Mouse (Mus musculus) 3134 (cell line): Measurements from ENCODE around the gene Dusp5.
"Not testable (repeated sequence)": the region's sequence is repeated elsewhere in the genome, so short reads cannot be mapped to it uniquely, and the experiment has no call there.

Experiments
- DNase-seq: peaks from one replicate; pipeline ENCODE4 v3.0.0-alpha.2; 2011; ENCODE audit warnings: low spot score; ENCODE audit not compliant: insufficient read length; ENCODE audit errors: extremely low read depth

Dusp5 gene

DNA sequence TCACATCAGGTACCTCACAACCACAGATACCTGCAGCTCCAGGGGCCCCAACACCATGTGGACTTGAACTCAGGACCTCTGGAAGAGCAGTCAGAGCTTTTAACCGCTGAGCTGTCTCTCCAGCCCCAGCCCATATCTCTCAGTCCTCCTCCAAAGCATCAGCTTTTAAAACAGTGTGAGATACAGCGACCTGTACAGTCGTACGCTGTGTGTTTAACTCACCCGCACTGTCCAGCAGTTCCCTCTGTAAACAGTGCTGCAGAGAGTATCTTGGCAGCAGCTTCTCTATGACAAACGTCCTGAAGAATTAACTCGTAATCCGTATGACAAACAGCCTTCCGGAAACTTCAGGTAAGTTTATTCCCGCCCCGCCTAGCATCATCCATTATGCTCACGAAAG lies 43.7 kb downstream of the Dusp5 start:
- DNase-seq, result no peak

DNA sequence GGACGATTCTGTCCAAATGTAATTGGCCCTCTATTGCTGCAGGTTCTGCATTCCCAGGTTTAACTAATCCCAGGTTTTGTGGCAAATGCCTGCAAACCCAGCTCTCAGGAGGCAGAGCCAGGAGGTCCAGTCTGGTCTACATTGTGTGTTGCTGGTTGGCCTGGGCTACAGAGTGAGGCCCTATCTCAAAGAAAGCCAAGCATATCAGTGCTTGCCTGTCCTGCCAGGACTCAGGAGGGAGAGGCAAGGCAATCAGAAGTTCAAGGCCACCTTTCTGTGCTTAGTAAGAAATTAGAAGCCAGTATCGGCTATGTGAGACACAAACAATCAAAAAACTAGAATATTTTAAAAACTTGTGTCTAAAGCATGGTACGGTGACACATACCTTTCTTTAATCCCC lies 44.2 kb downstream of the Dusp5 start:
- no peak for DNase-seq

- no peak for DNase-seq
These were observed 45.2 kb downstream of the Dusp5 start for GRCm38 (mm10) chr19:53574131-53574530.

DNA sequence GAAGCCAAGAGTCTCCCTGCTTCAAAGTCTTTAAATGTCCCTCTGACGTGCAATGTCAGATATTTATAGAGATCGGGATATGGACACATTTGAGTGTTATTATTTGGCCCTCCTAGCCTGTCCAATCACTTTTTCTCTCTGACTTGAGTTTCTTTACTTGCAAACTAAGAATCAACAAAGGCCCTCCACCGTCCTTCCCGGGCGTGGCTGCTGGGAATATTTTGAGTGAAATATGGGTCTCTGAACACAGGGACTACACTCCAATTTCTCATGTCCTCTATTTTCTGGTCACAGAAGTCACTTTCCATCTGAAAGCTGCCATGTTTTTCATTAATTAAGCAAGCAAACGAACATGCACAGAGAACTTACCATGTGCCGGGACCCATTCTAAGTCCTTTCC lies 45.6 kb downstream of the Dusp5 start:
- DNase-seq, result no peak

GRCm38 (mm10) chr19:53575296-53576010 lies 46.5 kb downstream of the Dusp5 start:
- no peak for DNase-seq

- DNase-seq, result no peak
These were observed 47.2 kb downstream of the Dusp5 start for GRCm38 (mm10) chr19:53576061-53576460.

DNA sequence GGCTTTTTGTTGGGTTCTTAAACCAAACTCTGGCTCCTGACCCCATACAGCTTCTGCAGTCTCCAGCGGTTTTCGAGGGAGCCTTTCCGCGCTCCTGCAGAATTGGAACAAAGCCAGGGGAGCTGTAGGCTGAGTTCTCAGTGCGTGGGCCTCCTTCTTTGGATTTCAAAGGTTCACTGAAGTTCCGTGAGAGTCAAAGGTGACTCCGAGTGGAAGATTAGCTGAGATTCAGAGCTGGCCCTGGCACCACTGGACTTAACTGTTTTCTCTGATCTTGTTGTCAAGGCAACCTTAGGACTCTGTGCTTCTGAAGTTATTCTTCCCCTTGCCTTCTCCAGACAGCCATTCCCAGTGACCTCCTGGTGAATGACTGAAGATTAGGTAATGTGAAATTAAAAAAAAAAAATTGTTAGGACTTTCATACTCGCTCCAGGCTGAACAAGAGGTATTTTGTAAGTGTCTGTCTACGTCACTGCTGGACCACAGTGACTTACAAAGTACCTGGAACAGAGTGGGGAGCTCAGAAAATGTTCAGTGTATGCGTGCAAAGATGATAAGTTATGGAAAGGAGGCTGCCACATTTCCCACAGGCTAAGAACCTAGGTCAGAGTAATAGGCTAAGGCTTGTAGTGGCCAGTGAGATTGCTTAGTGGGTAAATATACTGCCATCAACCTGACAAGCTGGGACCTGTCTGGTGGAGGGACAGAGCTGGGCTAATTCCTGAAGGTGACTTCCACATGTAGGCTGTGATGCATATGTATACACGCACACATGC lies 48.3 kb downstream of the Dusp5 start:
- no peak for DNase-seq

GRCm38 (mm10) chr19:53578597-53579252 lies 49.8 kb downstream of the Dusp5 start:
- peak; percentile 25 for DNase-seq

DNA sequence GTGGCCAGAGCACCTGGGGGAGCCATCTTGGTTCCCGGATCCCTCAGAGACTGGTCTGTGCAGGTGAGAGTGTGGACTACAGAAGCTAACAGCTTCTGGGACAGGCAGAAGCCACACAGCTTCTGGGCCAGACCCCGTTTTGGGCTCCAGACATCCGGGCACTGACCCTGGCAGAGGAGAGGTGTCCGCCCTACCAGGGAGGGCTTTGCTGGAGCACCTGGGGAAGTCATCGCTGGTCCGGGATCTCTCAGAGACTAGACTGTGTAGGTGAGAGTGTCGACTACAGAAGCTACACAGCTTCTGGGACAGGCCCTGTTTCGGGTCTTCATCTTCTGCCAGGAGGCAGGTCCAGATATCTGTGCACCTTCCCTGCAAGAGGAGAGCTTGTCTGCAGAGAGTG lies 51.4 kb downstream of the Dusp5 start:
- not testable (repeated sequence) for DNase-seq

- not testable (repeated sequence) for DNase-seq
These were observed 58.8 kb downstream of the Dusp5 start for GRCm38 (mm10) chr19:53587686-53588085.

- DNase-seq, result not testable (repeated sequence)
These were observed 60.1 kb downstream of the Dusp5 start, which contains the start of gene Nutf2-ps1 for GRCm38 (mm10) chr19:53588968-53589367. TSS of gene Nutf2-ps1 (minus strand) at chr19:53589068.
